Mouse (Mus musculus): Measurements from ENCODE around the gene Card19. TPM values are rescaled to one million over a fixed set of nuclear protein-coding genes. Genes with fewer than 3 reads are reported as not detected.
A peak's percentile ranks its signal among the peaks of the same experiment; 100 is the strongest.

The Card19 gene
- total RNA-seq, 2 experiments from 2014 or later = 10.8 to 11.4 TPM

DNA sequence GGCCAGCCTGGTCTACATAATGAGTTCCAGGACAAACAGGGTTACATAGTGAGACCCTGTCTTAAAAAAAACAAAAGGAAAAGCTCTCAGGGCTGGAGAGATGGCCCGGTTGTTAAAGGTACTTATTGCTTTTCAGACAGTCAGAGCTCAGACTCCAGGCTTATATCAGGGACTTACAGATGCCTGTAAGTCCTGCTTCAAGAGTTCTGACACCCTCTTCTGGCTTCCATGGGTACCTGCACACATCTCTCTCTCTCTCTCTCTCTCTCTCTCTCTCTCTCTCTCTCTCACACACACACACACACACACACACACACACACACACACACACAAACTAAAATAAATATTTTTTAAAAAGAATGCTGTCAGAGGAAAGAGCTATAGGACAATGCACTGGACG, 54.6 kb downstream of the Card19 start:
- intact Hi-C loops (cut with DNase I) = no loop called here
- DNase-seq (ENCODE audit: extremely low spot score in 1 of 2, low spot score in 2 of 2) = no peak
- Histone ChIP-seq H3K4me3 (no peak overlapping the region), H3K27ac (no peak overlapping the region)
- TF ChIP-seq CTCF (IDR thresholded peaks at IDR 0.05) = no peak; the same call in 1 of the 2 replicates

DNA sequence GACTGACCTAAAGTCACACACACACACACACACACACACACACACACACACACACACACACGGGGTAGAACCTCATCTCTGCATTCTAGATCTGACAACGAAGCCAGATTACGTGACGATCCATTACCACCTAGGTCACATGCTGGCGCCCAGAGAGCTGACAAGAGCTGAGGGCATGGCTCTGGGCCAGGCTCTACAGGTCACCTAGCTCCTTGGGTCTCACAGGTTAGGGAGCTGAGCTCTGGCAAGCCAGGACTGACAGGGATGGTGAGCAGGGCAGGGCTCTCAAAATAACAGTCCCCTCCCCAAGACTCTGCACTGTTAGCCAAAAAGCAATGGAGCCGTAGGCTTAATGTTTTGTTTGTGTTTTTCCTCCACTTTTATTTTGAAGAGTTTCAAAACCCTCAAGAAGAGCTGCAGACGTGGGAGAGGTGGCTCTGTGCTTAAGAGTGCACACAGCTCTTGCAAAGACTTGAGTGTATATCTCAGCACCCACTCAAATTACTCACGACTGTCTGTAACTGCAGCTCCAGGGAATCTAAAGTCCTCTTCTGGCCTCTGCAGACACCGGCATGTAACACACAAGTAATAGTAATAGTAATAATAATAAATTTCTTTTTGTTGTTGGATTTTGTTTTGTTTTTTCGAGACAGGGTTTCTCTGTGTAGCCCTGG, 57.7 kb downstream of the Card19 start:
- intact Hi-C loops (cut with DNase I) = no loop called here
- TF ChIP-seq CTCF (IDR thresholded peaks at IDR 0.05) = no peak
- Histone ChIP-seq H3K4me3 (no peak overlapping the region), H3K27ac (no peak overlapping the region)
- DNase-seq (ENCODE audit: extremely low spot score in 1 of 2, low spot score in 2 of 2) = no peak

DNA sequence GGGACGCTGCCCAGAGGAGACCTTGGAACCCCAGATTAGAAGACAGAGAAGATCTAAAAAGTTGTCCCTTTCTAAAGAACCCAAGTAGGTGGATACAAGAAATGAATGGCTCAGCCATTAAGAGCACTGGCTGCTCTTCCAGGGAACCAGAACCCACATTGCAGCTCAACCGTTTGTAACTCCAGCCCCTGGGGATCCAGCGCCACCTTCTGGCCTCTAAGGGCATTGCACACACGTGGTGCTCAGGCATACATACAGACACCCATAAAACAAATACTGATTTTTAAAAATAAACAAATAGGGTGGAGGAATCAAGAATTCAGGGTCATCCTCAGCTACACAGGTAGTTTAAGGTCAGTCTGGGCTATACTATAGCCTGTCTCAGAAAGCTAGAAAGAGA, 59.2 kb downstream of the Card19 start:
- H3K27ac ChIP-seq = no peak overlapping the region
- no peak for DNase-seq (ENCODE audit: extremely low spot score in 1 of 2, low spot score in 2 of 2)
- TF ChIP-seq CTCF (IDR thresholded peaks at IDR 0.05) = peak; percentile 40
- intact Hi-C loops (cut with DNase I) = no loop called here
- no peak overlapping the region for H3K4me3 ChIP-seq

DNA sequence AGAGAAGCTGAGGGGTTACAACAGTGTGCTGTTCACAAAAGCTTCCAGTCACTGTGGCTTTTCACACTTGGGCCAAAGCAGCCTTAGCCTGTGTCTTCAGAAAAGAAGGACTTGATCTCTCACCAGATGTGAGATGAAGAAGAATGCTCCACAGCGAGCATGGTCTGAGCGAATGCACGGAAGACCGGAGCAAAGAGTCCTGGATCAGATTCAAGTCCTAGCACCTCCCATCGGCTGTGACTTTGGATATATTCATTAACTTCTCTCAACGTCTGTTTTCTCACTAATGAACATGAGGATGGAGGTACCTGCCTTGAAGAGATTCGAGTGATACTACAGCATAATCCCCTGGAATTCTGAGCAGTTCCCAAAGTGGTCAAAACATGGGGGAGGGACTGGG, 61.2 kb downstream of the Card19 start:
- no peak for DNase-seq (ENCODE audit: extremely low spot score in 1 of 2, low spot score in 2 of 2)
- TF ChIP-seq CTCF (IDR thresholded peaks at IDR 0.05) = no peak
- no peak overlapping the region for H3K27ac ChIP-seq
- H3K4me3 ChIP-seq = no peak overlapping the region
- intact Hi-C loops (cut with DNase I) = no loop called here

DNA sequence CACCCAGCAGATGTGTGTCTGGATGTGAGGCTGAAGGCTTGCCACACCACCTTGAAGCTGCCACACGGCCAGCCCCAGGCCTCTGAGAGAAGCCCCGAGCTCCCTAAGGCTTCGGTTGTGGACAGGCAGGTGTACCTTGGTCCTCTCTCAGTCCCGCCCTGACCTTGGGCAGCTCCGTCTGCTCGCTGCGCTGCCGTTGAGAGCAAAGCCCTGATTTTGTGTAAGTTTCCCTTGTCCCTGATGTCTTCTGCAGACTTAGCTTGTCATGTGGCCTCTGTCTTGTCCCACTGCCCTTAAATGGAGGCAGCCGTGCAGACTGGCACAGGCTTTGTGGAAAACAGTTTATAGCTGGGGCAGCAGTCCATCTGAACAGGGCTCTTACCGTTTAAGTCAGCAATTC, 61.8 kb downstream of the Card19 start:
- Histone ChIP-seq H3K4me3 (no peak overlapping the region), H3K27ac (no peak overlapping the region)
- DNase-seq (ENCODE audit: extremely low spot score in 1 of 2, low spot score in 2 of 2) = no peak
- no peak for TF ChIP-seq CTCF (IDR thresholded peaks at IDR 0.05)
- intact Hi-C loops (cut with DNase I) = no loop called here

Other genes starting within 250 kb of the Card19 start
- 100 to 1,000 TPM; 114 to 118 TPM for gene Fam120a, start 248.0 kb downstream of the Card19 start, total RNA-seq (2021)
- 100 to 1,000 TPM; 129 to 145 TPM for gene Wnk2, start 68.0 kb downstream of the Card19 start, total RNA-seq (2021)
- 10 to 100 TPM; 17.8 to 19.7 TPM for gene Ninj1, start 28.6 kb downstream of the Card19 start, total RNA-seq (2021)
- 1 to 10 TPM; 1.8 to 2.2 TPM for gene Susd3, start 32.7 kb upstream of the Card19 start, total RNA-seq (2021)
- 1 to 10 TPM; 6.7 to 7.1 TPM for gene Fgd3, start 104.3 kb upstream of the Card19 start, total RNA-seq (2021)
- 10 to 100 TPM; 53.9 to 54.6 TPM for gene Bicd2, start 125.5 kb upstream of the Card19 start, total RNA-seq (2021)
- 10 to 100 TPM; 17.7 to 18.0 TPM for gene Ippk, start 205.2 kb upstream of the Card19 start, total RNA-seq (2021)

Data from left cerebral cortex, adult 2 months (tissue).